Mouse (Mus musculus) C2C12 (cell line): Measurements from ENCODE around the gene Rbm47.

Source experiments
- CEBPB ChIP-seq: IDR thresholded peaks from one replicate; pipeline ENCODE4 v1.6.1; 2011; ENCODE audit warnings: low read depth, mild to moderate bottlenecking, control low read depth, moderate library complexity
- CTCF ChIP-seq: IDR thresholded peaks from one replicate; pipeline ENCODE4 v1.5.1; 2011; ENCODE audit not compliant: control insufficient read depth, insufficient read depth, insufficient read length
- FOSL1 ChIP-seq: IDR thresholded peaks from one replicate; pipeline ENCODE4 v1.8.0; 2011; ENCODE audit warnings: mild to moderate bottlenecking, low read length; ENCODE audit not compliant: poor library complexity, insufficient read depth, severe bottlenecking
- MYOD1 ChIP-seq: IDR thresholded peaks from one replicate; pipeline ENCODE4 v1.6.1; 2011; ENCODE audit warnings: low read depth; ENCODE audit not compliant: control insufficient read depth, insufficient read length

- TF ChIP-seq CTCF (no peak), FOSL1 (no peak), MYOD1 (no peak), CEBPB (no peak)
Measured at GRCm38 (mm10) chr5:66042651-66043340, 130.1 kb downstream of the Rbm47 start.
